Mouse (Mus musculus) heart, embryonic 12.5 days (tissue): Measurements from ENCODE around the gene Shpk. TPM values are rescaled to one million over a fixed set of nuclear protein-coding genes. Genes with fewer than 3 reads are reported as not detected.
A peak's percentile ranks its signal among the peaks of the same experiment; 100 is the strongest.

Source experiments
- ATAC-seq: fragments of 200-750 bp; cut with Nextera tagmentation; 2 replicates; pipeline ENCODE4 v1.8.0; 2017; ENCODE audit warnings: moderate TSS enrichment, moderate library complexity; ENCODE audit not compliant: insufficient number of reproducible peaks, low FRiP score
- H3K27ac ChIP-seq: fragments of 300-500 bp; sonication (generic); 2 replicates; pipeline ENCODE4 v1.5.1; 2016; ENCODE audit warnings: mild to moderate bottlenecking, moderate library complexity; ENCODE audit not compliant: poor library complexity, severe bottlenecking
- H3K27me3 ChIP-seq: fragments of 300-500 bp; sonication (generic); replicated peaks from 2 replicates; pipeline ENCODE4 v1.6.1; 2016; ENCODE audit warnings: mild to moderate bottlenecking, moderate library complexity
- H3K36me3 ChIP-seq: fragments of 300-500 bp; sonication (generic); 2 replicates; pipeline ENCODE4 v1.6.1; 2016; ENCODE audit warnings: mild to moderate bottlenecking, moderate library complexity
- H3K4me1 ChIP-seq: fragments of 300-500 bp; sonication (generic); replicated peaks from 2 replicates; pipeline ENCODE4 v1.6.1; 2016; ENCODE audit warnings: mild to moderate bottlenecking
- H3K4me2 ChIP-seq: fragments of 300-500 bp; sonication (generic); 2 replicates; pipeline ENCODE4 v1.6.1; 2016; ENCODE audit warnings: mild to moderate bottlenecking, moderate library complexity
- H3K4me3 ChIP-seq: fragments of 300-500 bp; sonication (generic); 2 replicates; pipeline ENCODE4 v1.5.1; 2016; ENCODE audit warnings: mild to moderate bottlenecking
- H3K9ac ChIP-seq: fragments of 300-500 bp; sonication (generic); 2 replicates; pipeline ENCODE4 v1.6.1; 2016; ENCODE audit warnings: mild to moderate bottlenecking, moderate library complexity
- H3K9me3 ChIP-seq: fragments of 300-500 bp; sonication (generic); replicated peaks from 2 replicates; pipeline ENCODE4 v1.6.1; 2016; ENCODE audit warnings: mild to moderate bottlenecking, moderate library complexity
- WGBS: fragments of 180-500 bp; shearing (Covaris S2); methylation state at CpG from one replicate; pipeline ENCODE4 v1.1.7; 2016; 5-methylcytosine and 5-hydroxymethylcytosine counted together
- polyA plus RNA-seq: library from polyadenylated mRNA; unstranded; fragments of >200 nt; fragmentation: Nextera tagmentation; extraction: Ambion mirVana; gene quantifications from 2 replicates; pipeline ENCODE4 v1.2.1, GENCODE M21; 2016

Gene Shpk
- polyA plus RNA-seq, result 0.36 and 0.54 TPM in 2 replicates

GRCm38 (mm10) chr11:73199230-73199712, at the start of gene Shpk:
Shpk (plus strand) TSS chr11:73199460.
- ATAC-seq, result peak; percentile 98
- H3K4me1 ChIP-seq, result peaks cover 10% of the 10 kb centered on the region; the same call in 1 of the 2 replicates
- H3K27me3 ChIP-seq, result no peaks in the 10 kb centered on the region
- peak within 1 kb of the TSS; percentile 69 for H3K4me3 ChIP-seq
- H3K36me3 ChIP-seq, result peaks cover 4% of the 10 kb centered on the region
- peak within 1 kb of the TSS; percentile 84 for H3K9ac ChIP-seq
- peak within 1 kb of the TSS; percentile 94 for H3K4me2 ChIP-seq
- no peaks in the 10 kb centered on the region for H3K9me3 ChIP-seq
- H3K27ac ChIP-seq, result no peak within 1 kb of the TSS; the same call in 1 of the 2 replicates
- under 1% methylated on average over 32 of the region's 32 CpGs for WGBS

GRCm38 (mm10) chr11:73155071-73155470, 44.2 kb upstream of the Shpk start:
- no peak overlapping the region for H3K9ac ChIP-seq
- peaks cover 4% of the 10 kb centered on the region for H3K4me1 ChIP-seq
- 73% methylated on average over 6 of the region's 6 CpGs for WGBS
- no peaks in the 10 kb centered on the region for H3K36me3 ChIP-seq
- no peak for ATAC-seq
- H3K9me3 ChIP-seq, result no peaks in the 10 kb centered on the region
- peaks cover 38% of the 10 kb centered on the region for H3K27me3 ChIP-seq
- H3K27ac ChIP-seq, result no peak overlapping the region
- H3K4me3 ChIP-seq, result no peak overlapping the region
- H3K4me2 ChIP-seq, result no peak overlapping the region

- peaks cover 20% of the 10 kb centered on the region for H3K4me1 ChIP-seq
- H3K9ac ChIP-seq, result peak within 1 kb of the TSS; percentile 81
- peak within 1 kb of the TSS; percentile 57 for H3K4me3 ChIP-seq
- 0 out of 2 replicates have a peak within 1 kb of the TSS, but pooled peaks have one; percentile 20 for H3K27ac ChIP-seq
- peak; percentile 67 for ATAC-seq
- WGBS, result 3% methylated on average over 49 of the region's 49 CpGs
- no peaks in the 10 kb centered on the region for H3K9me3 ChIP-seq
- peaks cover 50% of the 10 kb centered on the region for H3K27me3 ChIP-seq
- peak within 1 kb of the TSS; percentile 94 for H3K4me2 ChIP-seq
- no peaks in the 10 kb centered on the region for H3K36me3 ChIP-seq
These were observed 39.1 kb upstream of the Shpk start, which contains the start of gene P2rx5 for GRCm38 (mm10) chr11:73159957-73160810. P2rx5 (plus strand) TSS chr11:73160421.

- Histone ChIP-seq H3K36me3 (no peaks in the 10 kb centered on the region), H3K4me1 (peaks cover 20% of the 10 kb centered on the region), H3K27ac (0 out of 2 replicates have a peak overlapping the region, but pooled peaks have one; percentile 20), H3K4me2 (peak overlapping the region; percentile 94), H3K9ac (peak overlapping the region; percentile 81), H3K27me3 (peaks cover 48% of the 10 kb centered on the region), H3K4me3 (peak overlapping the region; percentile 57), H3K9me3 (no peaks in the 10 kb centered on the region)
- 18% methylated on average over 6 of the region's 6 CpGs for WGBS
- ATAC-seq, result no peak
These were observed 38.5 kb upstream of the Shpk start for GRCm38 (mm10) chr11:73160811-73161200.

DNA sequence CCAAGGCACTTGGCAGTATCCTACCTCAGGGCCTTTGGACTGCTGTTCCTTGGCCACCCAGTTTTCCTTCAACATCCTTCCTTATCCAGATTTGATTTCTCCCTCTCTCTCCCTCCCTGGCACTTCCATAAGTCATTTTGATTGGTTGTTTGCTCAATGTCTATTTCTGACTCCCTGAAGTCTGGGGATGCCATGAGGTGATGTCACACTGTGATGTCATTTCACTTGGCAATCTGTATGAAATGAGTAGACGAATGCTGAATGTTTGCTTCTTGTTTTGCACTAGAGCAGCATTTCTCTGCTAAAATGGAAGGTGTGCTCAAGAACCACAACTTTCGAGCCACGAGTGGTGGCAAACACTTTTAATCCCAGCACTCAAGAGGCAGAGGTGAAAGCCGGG, 37.6 kb upstream of the Shpk start:
- 78% methylated on average over 4 of the region's 4 CpGs for WGBS
- H3K4me2 ChIP-seq, result no peak overlapping the region; the same call in 1 of the 2 replicates
- H3K9me3 ChIP-seq, result no peaks in the 10 kb centered on the region
- H3K4me1 ChIP-seq, result peaks cover 22% of the 10 kb centered on the region
- no peak overlapping the region for H3K27ac ChIP-seq
- no peaks in the 10 kb centered on the region for H3K36me3 ChIP-seq
- no peak overlapping the region for H3K4me3 ChIP-seq
- no peak for ATAC-seq
- no peak overlapping the region for H3K9ac ChIP-seq
- H3K27me3 ChIP-seq, result peaks cover 46% of the 10 kb centered on the region

DNA sequence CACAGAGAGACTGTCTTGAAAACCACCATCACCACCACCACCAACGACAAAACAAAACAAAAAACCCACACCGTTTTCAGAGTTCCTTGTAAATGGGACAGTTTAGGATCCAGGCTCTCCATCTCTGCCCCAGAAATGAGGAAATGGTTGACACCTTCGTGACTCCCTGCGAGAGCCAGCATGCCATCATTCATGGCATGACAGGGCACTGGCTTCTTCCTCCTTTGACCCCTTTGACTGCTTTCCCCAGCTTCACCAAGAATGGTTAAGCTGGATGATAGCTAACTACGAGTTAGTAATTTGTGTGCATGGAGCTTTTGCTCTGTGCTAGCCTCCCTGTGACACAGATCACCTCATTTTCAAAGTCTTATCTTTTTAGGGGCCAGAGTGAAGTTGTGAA, 37.0 kb upstream of the Shpk start:
- ATAC-seq, result no peak
- no peak overlapping the region for H3K27ac ChIP-seq
- no peaks in the 10 kb centered on the region for H3K36me3 ChIP-seq
- H3K4me1 ChIP-seq, result peaks cover 27% of the 10 kb centered on the region
- no peaks in the 10 kb centered on the region for H3K9me3 ChIP-seq
- no peak overlapping the region for H3K9ac ChIP-seq
- H3K4me2 ChIP-seq, result no peak overlapping the region
- H3K4me3 ChIP-seq, result no peak overlapping the region
- peaks cover 39% of the 10 kb centered on the region for H3K27me3 ChIP-seq
- 72% methylated on average over 5 of the region's 5 CpGs for WGBS

GRCm38 (mm10) chr11:73168071-73168470, 31.2 kb upstream of the Shpk start:
- Histone ChIP-seq H3K9ac (no peak overlapping the region), H3K27me3 (no peaks in the 10 kb centered on the region), H3K36me3 (peaks cover 8% of the 10 kb centered on the region; the same call in 1 of the 2 replicates), H3K9me3 (no peaks in the 10 kb centered on the region), H3K4me1 (peaks cover 19% of the 10 kb centered on the region), H3K4me2 (no peak overlapping the region), H3K27ac (no peak overlapping the region), H3K4me3 (no peak overlapping the region)
- WGBS, result 80% methylated on average over 8 of the region's 8 CpGs
- no peak for ATAC-seq

DNA sequence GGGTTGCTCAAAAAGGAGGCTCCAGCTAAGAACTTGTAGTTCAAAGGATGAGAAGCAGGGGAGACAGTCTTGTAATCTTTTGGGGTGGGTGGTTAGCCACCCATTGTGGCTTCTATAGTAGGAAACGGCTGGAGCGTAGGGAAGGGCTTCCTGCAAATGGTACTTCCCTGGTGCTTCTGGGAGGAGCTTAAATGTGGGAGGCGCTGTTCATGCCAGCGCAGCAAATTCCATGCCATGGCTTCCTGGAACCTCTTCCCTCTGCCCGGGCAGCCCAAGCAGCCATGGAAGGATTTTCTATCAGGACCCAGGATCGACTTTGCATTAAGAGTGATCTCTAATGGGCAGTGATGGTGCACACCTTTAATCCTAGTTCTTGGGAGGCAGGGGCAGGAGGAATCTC, 30.7 kb upstream of the Shpk start:
- no peaks in the 10 kb centered on the region for H3K9me3 ChIP-seq
- no peak for ATAC-seq
- no peak overlapping the region for H3K4me2 ChIP-seq
- no peaks in the 10 kb centered on the region for H3K27me3 ChIP-seq
- H3K4me3 ChIP-seq, result no peak overlapping the region
- WGBS, result 74% methylated on average over 6 of the region's 6 CpGs
- H3K36me3 ChIP-seq, result peaks cover 8% of the 10 kb centered on the region
- no peak overlapping the region for H3K9ac ChIP-seq
- no peak overlapping the region for H3K27ac ChIP-seq
- peaks cover 19% of the 10 kb centered on the region for H3K4me1 ChIP-seq

DNA sequence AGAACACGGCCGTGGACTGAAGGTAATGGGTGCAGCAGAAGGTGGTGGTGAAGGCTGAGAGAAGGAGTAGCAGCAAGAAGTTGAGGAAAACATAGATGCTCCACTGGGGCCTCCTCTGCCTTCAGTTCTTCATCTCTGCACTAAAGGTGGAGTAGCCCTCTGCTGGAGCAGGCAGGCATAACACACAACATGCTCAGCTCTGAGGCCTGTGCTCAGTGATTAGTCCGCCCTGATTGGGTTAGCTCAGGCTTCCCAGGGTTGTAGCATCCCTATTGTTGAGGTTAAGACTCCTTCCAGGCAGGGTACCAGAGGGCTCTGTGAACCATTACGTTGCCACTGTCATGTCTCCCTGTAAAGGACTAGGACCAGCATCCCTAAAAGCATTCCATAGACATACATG, 30.0 kb upstream of the Shpk start:
- peaks cover 9% of the 10 kb centered on the region for H3K36me3 ChIP-seq
- no peak overlapping the region for H3K27ac ChIP-seq
- H3K27me3 ChIP-seq, result no peaks in the 10 kb centered on the region
- no peak overlapping the region for H3K9ac ChIP-seq
- H3K4me1 ChIP-seq, result peaks cover 19% of the 10 kb centered on the region
- WGBS, result 41% methylated on average over 4 of the region's 4 CpGs
- no peaks in the 10 kb centered on the region for H3K9me3 ChIP-seq
- no peak overlapping the region for H3K4me2 ChIP-seq
- no peak; the same call in 1 of the 2 replicates for ATAC-seq
- no peak overlapping the region for H3K4me3 ChIP-seq

DNA sequence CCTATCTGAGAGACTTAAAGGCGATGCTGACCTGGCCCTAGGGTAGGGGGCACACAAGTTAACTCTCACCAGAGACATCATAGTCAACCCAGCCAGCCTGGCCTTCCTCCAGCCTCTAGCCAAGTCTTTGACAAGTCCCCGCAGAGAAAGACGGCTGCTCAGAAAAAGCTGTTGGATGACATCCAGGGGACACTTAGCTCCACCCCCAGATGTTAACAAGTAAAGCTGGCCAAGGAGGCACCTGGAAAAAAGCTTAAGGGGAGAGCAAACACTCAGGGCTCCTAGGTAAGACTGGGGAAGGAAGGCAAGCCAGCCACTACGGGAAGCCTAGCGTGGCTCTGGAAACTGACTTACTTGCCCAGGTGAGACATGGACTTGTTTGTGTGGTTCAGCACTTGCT, 27.1 kb upstream of the Shpk start:
- H3K4me1 ChIP-seq, result peaks cover 21% of the 10 kb centered on the region
- 56% methylated on average over 5 of the region's 5 CpGs for WGBS
- peak overlapping the region; percentile 10; the same call in 1 of the 2 replicates for H3K27ac ChIP-seq
- ATAC-seq, result no peak
- no peaks in the 10 kb centered on the region for H3K27me3 ChIP-seq
- H3K4me2 ChIP-seq, result no peak overlapping the region
- no peak overlapping the region for H3K9ac ChIP-seq
- H3K36me3 ChIP-seq, result peaks cover 17% of the 10 kb centered on the region
- no peaks in the 10 kb centered on the region for H3K9me3 ChIP-seq
- H3K4me3 ChIP-seq, result no peak overlapping the region

GRCm38 (mm10) chr11:73175612-73176011, 23.6 kb upstream of the Shpk start:
- peak overlapping the region; percentile 98 for H3K9ac ChIP-seq
- no peaks in the 10 kb centered on the region for H3K27me3 ChIP-seq
- WGBS, result 43% methylated on average over 8 of the region's 8 CpGs
- H3K27ac ChIP-seq, result no peak overlapping the region
- no peak for ATAC-seq
- H3K4me1 ChIP-seq, result peaks cover 39% of the 10 kb centered on the region
- peak overlapping the region; percentile 95 for H3K4me3 ChIP-seq
- H3K9me3 ChIP-seq, result no peaks in the 10 kb centered on the region
- peak overlapping the region; percentile 81 for H3K4me2 ChIP-seq
- H3K36me3 ChIP-seq, result peaks cover 28% of the 10 kb centered on the region
